21 mouse cellular contexts compared by ENCODE assay signal in genomic region chr9:94606422-94606821, GRCm38 (mm10).
DNase-seq lines count a peak whose midpoint lies in the region; ATAC-seq lines count a peak whose summit lies in the region.
"Had no signal": no experiment of that assay in that cellular context is flagged by ENCODE, and none has a peak within 500 bp of the region (broad histone marks: within the 10 kb centered on the region; RNA-seq: fewer than 3 reads in every experiment).

No protein-coding gene starts in this region.

- ATAC-seq in kidney, embryonic 14.5 days (ENCODE audit: low FRiP score, low TSS enrichment), result no peak
- peak; percentile 83 for ATAC-seq in limb, embryonic 12.5 days (ENCODE audit: insufficient number of reproducible peaks, insufficient read depth, low FRiP score, low TSS enrichment, low read depth)
- no peak for ATAC-seq in midbrain, embryonic 16.5 days
- ATAC-seq: liver, embryonic 12.5 days had no signal

- H3K27ac ChIP-seq in kidney, embryonic 14.5 days (ENCODE audit: low read depth, low read length), result no peak overlapping the region
- H3K27ac ChIP-seq in limb, embryonic 12.5 days, result 0 out of 2 replicates have a peak overlapping the region, but pooled peaks have one; percentile 17
- H3K27ac ChIP-seq in midbrain, embryonic 16.5 days (ENCODE audit: low read length), result no peak overlapping the region
- H3K27ac ChIP-seq: forebrain, embryonic 10.5 days; hindbrain, embryonic 14.5 days; kidney, postnatal 0 days; liver, embryonic 12.5 days; midbrain, embryonic 10.5 days had no signal

- no peaks in the 10 kb centered on the region for H3K9me3 ChIP-seq in kidney, embryonic 14.5 days (ENCODE audit: control insufficient read depth, low read length)
- no peaks in the 10 kb centered on the region for H3K9me3 ChIP-seq in limb, embryonic 12.5 days
- H3K9me3 ChIP-seq in midbrain, embryonic 16.5 days (replicated peaks; ENCODE audit: control insufficient read depth, low read length, poor library complexity, severe bottlenecking), result no peaks in the 10 kb centered on the region
- H3K9me3 ChIP-seq: forebrain, embryonic 10.5 days; heart, embryonic 12.5 days; liver, embryonic 12.5 days; midbrain, embryonic 10.5 days had no signal

- no peak overlapping the region for H3K4me2 ChIP-seq in kidney, embryonic 14.5 days (replicated peaks; ENCODE audit: low read depth, low read length)
- H3K4me2 ChIP-seq in limb, embryonic 12.5 days, result no peak overlapping the region
- no peak overlapping the region for H3K4me2 ChIP-seq in midbrain, embryonic 16.5 days (ENCODE audit: low read length)
- H3K4me2 ChIP-seq: heart, embryonic 12.5 days; hindbrain, embryonic 14.5 days; liver, embryonic 12.5 days; lung, embryonic 14.5 days had no signal

- peak; percentile 65 to 73 for DNase-seq in cerebellum, postnatal 25 days
- no peak for DNase-seq in cerebellum, adult 11-12 months
- DNase-seq in kidney, postnatal 14 days, result peak; percentile 8
- peak; percentile 74 for DNase-seq in fat pad, adult 2 months (ENCODE audit: extremely low read depth, low read depth, low spot score)
- no peak for DNase-seq in ovary, adult 18-20 months (ENCODE audit: low spot score)
- DNase-seq: gastrocnemius, postnatal 25 days; layer of hippocampus, adult 9-11 months; lung, embryonic 14.5 days; lung, postnatal 4 days; retina, postnatal 1 day; right cerebral cortex, postnatal 4 days; thymus, postnatal 36 days had no signal

- no peak overlapping the region for H3K4me3 ChIP-seq in kidney, embryonic 14.5 days (ENCODE audit: low read length)
- no peak overlapping the region for H3K4me3 ChIP-seq in limb, embryonic 12.5 days (replicated peaks)
- no peak overlapping the region for H3K4me3 ChIP-seq in midbrain, embryonic 16.5 days (ENCODE audit: low read depth, low read length)
- H3K4me3 ChIP-seq: forebrain, embryonic 10.5 days; heart, embryonic 12.5 days; liver, embryonic 12.5 days; midbrain, embryonic 10.5 days had no signal

- H3K27me3 ChIP-seq in kidney, embryonic 14.5 days (ENCODE audit: control insufficient read depth, insufficient read depth, low read length), result no peaks in the 10 kb centered on the region
- no peaks in the 10 kb centered on the region for H3K27me3 ChIP-seq in limb, embryonic 12.5 days
- no peaks in the 10 kb centered on the region for H3K27me3 ChIP-seq in midbrain, embryonic 16.5 days (ENCODE audit: control insufficient read depth, insufficient read depth, low read depth, low read length)
- H3K27me3 ChIP-seq: heart, embryonic 12.5 days; liver, embryonic 12.5 days had no signal

- no peaks in the 10 kb centered on the region for H3K36me3 ChIP-seq in kidney, embryonic 14.5 days (ENCODE audit: control insufficient read depth, insufficient read depth, low read length)
- H3K36me3 ChIP-seq in limb, embryonic 12.5 days, result no peaks in the 10 kb centered on the region
- H3K36me3 ChIP-seq in midbrain, embryonic 16.5 days (ENCODE audit: control insufficient read depth, insufficient read depth, low read length), result no peaks in the 10 kb centered on the region
- H3K36me3 ChIP-seq: forebrain, embryonic 10.5 days; heart, embryonic 12.5 days; liver, embryonic 12.5 days; midbrain, embryonic 10.5 days had no signal

- H3K4me1 ChIP-seq in kidney, embryonic 14.5 days (ENCODE audit: control insufficient read depth, insufficient read depth, low read length), result no peaks in the 10 kb centered on the region
- peaks cover 19% of the 10 kb centered on the region for H3K4me1 ChIP-seq in limb, embryonic 12.5 days (replicated peaks)
- peaks cover 14% of the 10 kb centered on the region for H3K4me1 ChIP-seq in midbrain, embryonic 16.5 days (ENCODE audit: control insufficient read depth, insufficient read depth, low read length)
- H3K4me1 ChIP-seq: heart, embryonic 12.5 days had no signal

- 54% methylated on average over 2 of the region's 2 CpGs for WGBS in kidney, embryonic 14.5 days
- WGBS in limb, embryonic 12.5 days, result 30% methylated on average over 2 of the region's 2 CpGs
- 79% methylated on average over 2 of the region's 2 CpGs for WGBS in midbrain, embryonic 16.5 days

- no peak overlapping the region for H3K9ac ChIP-seq in kidney, embryonic 14.5 days (ENCODE audit: low read depth, low read length)
- H3K9ac ChIP-seq in limb, embryonic 12.5 days (replicated peaks), result no peak overlapping the region
- H3K9ac ChIP-seq in midbrain, embryonic 16.5 days (ENCODE audit: low read depth, low read length), result no peak overlapping the region
- H3K9ac ChIP-seq: heart, embryonic 12.5 days; hindbrain, embryonic 14.5 days; liver, embryonic 12.5 days; lung, embryonic 14.5 days had no signal

Comparison
In these comparisons a context has a peak if more than half of its experiments do, and no peak if none do; other contexts are left out.
1. DNase-seq: peak in cerebellum, postnatal 25 days (2 of 2), kidney, postnatal 14 days (single experiment) and fat pad, adult 2 months (single experiment); none in cerebellum, adult 11-12 months (single experiment) and ovary, adult 18-20 months (single experiment).